Comparison of ENCODE assay signal across 8 mouse cellular contexts in genomic region chr10:127262548-127263398, GRCm38 (mm10). TPM values are rescaled to one million over a fixed set of nuclear protein-coding genes. Genes with fewer than 3 reads are reported as not detected.
DNase-seq lines count a peak whose midpoint lies in the region; ATAC-seq and TF ChIP-seq lines count a peak whose summit lies in the region.

Kif5a (minus strand) TSS chr10:127263348.

- H3K36me3 ChIP-seq in forebrain, embryonic 11.5 days (ENCODE audit: control insufficient read depth, insufficient read depth, low read length): no peaks in the 10 kb centered on the region
- no peaks in the 10 kb centered on the region for H3K36me3 ChIP-seq in kidney, embryonic 15.5 days
- 0 out of 2 replicates have a peak, but pooled peaks cover under 1% of the 10 kb centered on the region for H3K36me3 ChIP-seq in neural tube, embryonic 15.5 days

- peak within 1 kb of the TSS; percentile 52 for H3K4me3 ChIP-seq in bone marrow, adult 2 months (replicated peaks; ENCODE audit: control insufficient read depth, low read depth, low read length)
- H3K4me3 ChIP-seq in forebrain, embryonic 11.5 days (ENCODE audit: low read depth, low read length): peak within 1 kb of the TSS; percentile 52
- H3K4me3 ChIP-seq in kidney, embryonic 15.5 days (replicated peaks): peak within 1 kb of the TSS; percentile 48
- H3K4me3 ChIP-seq in neural tube, embryonic 15.5 days (replicated peaks): peak within 1 kb of the TSS; percentile 61

- no peak for TF ChIP-seq POLR2A in bone marrow, adult 2 months (IDR thresholded peaks at IDR 0.05; ENCODE audit: borderline replicate concordance, control insufficient read depth, low read depth, low read length)

- H3K27ac ChIP-seq in bone marrow, adult 2 months (ENCODE audit: control insufficient read depth, insufficient read depth, low read depth, low read length, poor library complexity): no peak within 1 kb of the TSS; the same call in 1 of the 2 replicates
- H3K27ac ChIP-seq in forebrain, embryonic 11.5 days (ENCODE audit: low read depth, low read length): no peak within 1 kb of the TSS; the same call in 1 of the 2 replicates
- no peak within 1 kb of the TSS for H3K27ac ChIP-seq in kidney, embryonic 15.5 days
- H3K27ac ChIP-seq in neural tube, embryonic 15.5 days (replicated peaks): peak within 1 kb of the TSS; percentile 92

- peaks cover 5% of the 10 kb centered on the region for H3K4me1 ChIP-seq in bone marrow, adult 2 months (ENCODE audit: control insufficient read depth, insufficient read depth, low read length)
- H3K4me1 ChIP-seq in forebrain, embryonic 11.5 days (replicated peaks; ENCODE audit: control insufficient read depth, insufficient read depth, low read length): peaks cover 16% of the 10 kb centered on the region
- peaks cover 21% of the 10 kb centered on the region for H3K4me1 ChIP-seq in kidney, embryonic 15.5 days
- peaks cover 62% of the 10 kb centered on the region for H3K4me1 ChIP-seq in neural tube, embryonic 15.5 days

- peak within 1 kb of the TSS; percentile 82 for H3K4me2 ChIP-seq in forebrain, embryonic 11.5 days (ENCODE audit: low read depth, low read length, severe bottlenecking)
- peak within 1 kb of the TSS; percentile 89 for H3K4me2 ChIP-seq in kidney, embryonic 15.5 days
- peak within 1 kb of the TSS; percentile 70 for H3K4me2 ChIP-seq in neural tube, embryonic 15.5 days

- peak; percentile 18 for DNase-seq in kidney, adult 11 months
- no peak for DNase-seq in kidney, postnatal 10 days
- DNase-seq in forebrain, embryonic 11.5 days (ENCODE audit: low spot score): peak; percentile 77
- DNase-seq in liver: peak; percentile 56
- DNase-seq in urinary bladder, postnatal 4 days (ENCODE audit: low spot score in 2 of 2): no peak

- 6% methylated on average over 53 of the region's 53 CpGs for WGBS in bone marrow, adult 2 months
- WGBS in forebrain, embryonic 11.5 days: 1% methylated on average over 53 of the region's 53 CpGs
- WGBS in kidney, embryonic 15.5 days: under 1% methylated on average over 53 of the region's 53 CpGs
- 1% methylated on average over 46 of the region's 53 CpGs for WGBS in neural tube, embryonic 15.5 days

- TF ChIP-seq CTCF in bone marrow, adult 2 months (IDR thresholded peaks at IDR 0.05; ENCODE audit: control insufficient read depth, insufficient read depth, low read length): no peak

- peak within 1 kb of the TSS; percentile 59 for H3K9ac ChIP-seq in forebrain, embryonic 11.5 days (ENCODE audit: low read length)
- H3K9ac ChIP-seq in kidney, embryonic 15.5 days: peak within 1 kb of the TSS; percentile 43; the same call in 1 of the 2 replicates
- peak within 1 kb of the TSS; percentile 67 for H3K9ac ChIP-seq in neural tube, embryonic 15.5 days (replicated peaks)

- peak; percentile 22; the same call in 1 of the 2 replicates for ATAC-seq in forebrain, embryonic 11.5 days (replicated peaks; ENCODE audit: low FRiP score)
- no peak for ATAC-seq in kidney, embryonic 15.5 days (replicated peaks; ENCODE audit: low FRiP score)
- ATAC-seq in neural tube, embryonic 15.5 days (ENCODE audit: low FRiP score): peak; percentile 56

- H3K9me3 ChIP-seq in forebrain, embryonic 11.5 days (ENCODE audit: control insufficient read depth, low read length): no peaks in the 10 kb centered on the region
- H3K9me3 ChIP-seq in kidney, embryonic 15.5 days (replicated peaks): no peaks in the 10 kb centered on the region
- H3K9me3 ChIP-seq in neural tube, embryonic 15.5 days (replicated peaks): no peaks in the 10 kb centered on the region

- H3K27me3 ChIP-seq in forebrain, embryonic 11.5 days (ENCODE audit: control insufficient read depth, insufficient read depth, low read length): peaks cover 10% of the 10 kb centered on the region; the same call in 1 of the 2 replicates
- H3K27me3 ChIP-seq in kidney, embryonic 15.5 days: peaks cover 46% of the 10 kb centered on the region
- H3K27me3 ChIP-seq in neural tube, embryonic 15.5 days (replicated peaks): no peaks in the 10 kb centered on the region

RNA-seq across cellular contexts. Expression of gene Kif5a, which starts in this region (rescaled TPM):
- polyA plus RNA-seq in bone marrow, adult 2 months (2011; ENCODE audit: insufficient read depth, insufficient read length, low replicate concordance, missing spikeins): 1.7 and 2.3 TPM in 2 replicates
- 21.7 and 23.6 TPM in 2 replicates for polyA plus RNA-seq in forebrain, embryonic 11.5 days (2014; fragmentation: Nextera tagmentation; extraction: Ambion mirVana)
- 1.1 and 1.9 TPM in 2 replicates for polyA plus RNA-seq in kidney, embryonic 15.5 days (2015; fragmentation: Nextera tagmentation; extraction: Ambion mirVana)
- polyA plus RNA-seq in neural tube, embryonic 15.5 days (2015; fragmentation: Nextera tagmentation; extraction: Ambion mirVana): 97.3 and 113 TPM in 2 replicates

Comparison
In these comparisons a context has a peak if more than half of its experiments do, and no peak if none do; other contexts are left out.
1. DNase-seq: peak in kidney, adult 11 months (single experiment), forebrain, embryonic 11.5 days (single experiment) and liver (single experiment); none in kidney, postnatal 10 days (single experiment) and urinary bladder, postnatal 4 days (0 of 2).
2. Peak in every context shown above with its lines, with median percentiles within 50 percentile points of each other: H3K4me3 ChIP-seq, H3K4me2 ChIP-seq and H3K9ac ChIP-seq.